Mouse (Mus musculus) CH12.LX (cell line): ENCODE data around the gene Ppp1r14d.

Experiments
- CTCF ChIP-seq, 2 experiments: IDR thresholded peaks in 1 of 2; conservative IDR thresholded peaks in 1 of 2; 2 replicates each; pipeline ENCODE4 v1.5.1; 2011 to 2012; ENCODE audit warnings: low read depth in 2 of 2, low read length in 2 of 2, improper control_type of control experiment in 1 of 2, inconsistent platforms in 1 of 2, mild to moderate bottlenecking in 1 of 2, moderate library complexity in 1 of 2
- E2F4 ChIP-seq: IDR thresholded peaks from 2 replicates; pipeline ENCODE4 v1.6.1; 2011; ENCODE audit warnings: low read depth, low read length, improper control_type of control experiment; ENCODE audit not compliant: insufficient replicate concordance
- ELF1 ChIP-seq: IDR thresholded peaks from 2 replicates; pipeline ENCODE4 v1.6.1; 2014; ENCODE audit warnings: low read depth, mild to moderate bottlenecking, inconsistent platforms, low read length, improper control_type of control experiment
- EP300 ChIP-seq: IDR thresholded peaks from 2 replicates; pipeline ENCODE4 v1.6.1; 2011; ENCODE audit warnings: low read length, improper control_type of control experiment
- ETS1 ChIP-seq: conservative IDR thresholded peaks from 2 replicates; pipeline ENCODE4 v1.6.1; 2012; ENCODE audit warnings: low read depth, mild to moderate bottlenecking, inconsistent platforms, low read length, improper control_type of control experiment, moderate library complexity
- GABPA ChIP-seq: IDR thresholded peaks from 2 replicates; pipeline ENCODE4 v1.6.1; 2012; ENCODE audit warnings: low read depth, low read length, improper control_type of control experiment, inconsistent platforms; ENCODE audit not compliant: insufficient replicate concordance
- IRF4 ChIP-seq: IDR thresholded peaks from 2 replicates; pipeline ENCODE4 v1.6.1; 2014; ENCODE audit warnings: low read depth, mild to moderate bottlenecking, inconsistent platforms, low read length, improper control_type of control experiment
- JUND ChIP-seq: conservative IDR thresholded peaks from 2 replicates; pipeline ENCODE4 v1.6.1; 2011; ENCODE audit warnings: low read depth, low read length, improper control_type of control experiment
- MXI1 ChIP-seq: IDR thresholded peaks from 2 replicates; pipeline ENCODE4 v1.6.1; 2011; ENCODE audit warnings: mild to moderate bottlenecking, low read depth, low read length, improper control_type of control experiment
- POLR2AphosphoS2 ChIP-seq: IDR thresholded peaks from 2 replicates; pipeline ENCODE4 v1.6.1; 2011; ENCODE audit warnings: low read depth, low read length, improper control_type of control experiment
- TCF12 ChIP-seq: IDR thresholded peaks from 2 replicates; pipeline ENCODE4 v1.6.1; 2014; ENCODE audit warnings: low read depth, mild to moderate bottlenecking, inconsistent platforms, low read length, improper control_type of control experiment
- UBTF ChIP-seq: IDR thresholded peaks from 2 replicates; pipeline ENCODE4 v1.6.1; 2012; ENCODE audit warnings: low read depth, mild to moderate bottlenecking, inconsistent platforms, low read length, improper control_type of control experiment, moderate library complexity
- USF1 ChIP-seq: IDR thresholded peaks from 2 replicates; pipeline ENCODE4 v1.6.1; 2014; ENCODE audit warnings: low read depth, mild to moderate bottlenecking, inconsistent platforms, low read length, improper control_type of control experiment

DNA sequence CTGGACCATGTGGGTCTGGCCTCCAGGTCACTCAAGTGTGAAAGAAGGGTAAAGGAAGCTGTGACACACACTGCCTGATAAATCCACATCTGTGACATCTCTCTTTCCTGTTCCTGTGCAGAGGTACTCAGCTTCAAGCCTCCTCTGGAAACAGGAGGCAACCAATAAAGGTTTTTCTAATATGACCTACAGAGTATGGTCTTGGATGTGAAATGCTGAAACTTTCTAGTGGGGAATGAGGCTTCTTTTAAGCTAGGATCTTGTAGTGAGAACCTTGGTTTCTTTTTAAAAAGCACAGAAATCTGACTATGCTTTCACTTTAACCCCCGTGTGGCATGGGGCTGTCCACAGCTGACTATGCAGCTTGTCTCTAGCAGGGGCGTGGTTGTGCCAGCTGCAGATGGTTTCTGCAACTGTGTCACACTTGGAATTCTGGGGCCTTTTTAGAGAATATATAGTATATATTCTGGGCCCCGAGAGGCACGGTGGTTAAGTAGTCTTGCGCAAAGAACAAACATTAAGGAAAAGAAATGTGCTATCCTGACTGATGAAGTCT lies 52.2 kb downstream of the Ppp1r14d start:
- no peak for TF ChIP-seq CTCF (conservative IDR thresholded peaks at IDR 0.05 in 1 of 2, IDR thresholded peaks at IDR 0.05 in 1 of 2; ENCODE audit: low read depth in 2 of 2, low read length in 2 of 2)
- TF ChIP-seq JUND = no peak
- TF ChIP-seq E2F4 = no peak
- peak; percentile 51 for TF ChIP-seq EP300
- peak; percentile 52; the same call in 1 of the 2 replicates for TF ChIP-seq TCF12
- TF ChIP-seq IRF4 = no peak
- no peak for TF ChIP-seq ELF1
- no peak for TF ChIP-seq POLR2AphosphoS2
- TF ChIP-seq ETS1 = peak; percentile 60
- no peak for TF ChIP-seq USF1
- TF ChIP-seq GABPA = no peak
- no peak for TF ChIP-seq UBTF
- TF ChIP-seq MXI1 = peak; percentile 46; the same call in 1 of the 2 replicates
